Mouse (Mus musculus) liver, postnatal 0 days (tissue): ENCODE measurements at regions not wholly inside any gene's neighbourhood (a gene's known extent, or its start where the extent isn't known, plus 50 kb on each side); places are given as distances from the start of the nearest gene placed in this dataset.

Experiments
- CTCF ChIP-seq: sonication (generic); IDR thresholded peaks from 2 replicates; pipeline ENCODE4 v1.5.1; 2016; ENCODE audit warnings: antibody characterized with exemption, low read depth
- EP300 ChIP-seq: IDR thresholded peaks from 2 replicates; pipeline ENCODE4 v1.6.1; 2016; ENCODE audit warnings: antibody characterized with exemption, low read depth, mild to moderate bottlenecking

GRCm38 (mm10) chr7:115055527-115055926, 312.0 kb downstream of the Insc start:
- no peak for TF ChIP-seq EP300
- no peak for TF ChIP-seq CTCF
